Mouse (Mus musculus) liver, postnatal 0 days (tissue): ENCODE data around the gene Rgs6.

ENCODE experiments used
- CTCF ChIP-seq: sonication (generic); IDR thresholded peaks from 2 replicates; pipeline ENCODE4 v1.5.1; 2016; ENCODE audit warnings: antibody characterized with exemption, low read depth
- EP300 ChIP-seq: IDR thresholded peaks from 2 replicates; pipeline ENCODE4 v1.6.1; 2016; ENCODE audit warnings: antibody characterized with exemption, low read depth, mild to moderate bottlenecking

DNA sequence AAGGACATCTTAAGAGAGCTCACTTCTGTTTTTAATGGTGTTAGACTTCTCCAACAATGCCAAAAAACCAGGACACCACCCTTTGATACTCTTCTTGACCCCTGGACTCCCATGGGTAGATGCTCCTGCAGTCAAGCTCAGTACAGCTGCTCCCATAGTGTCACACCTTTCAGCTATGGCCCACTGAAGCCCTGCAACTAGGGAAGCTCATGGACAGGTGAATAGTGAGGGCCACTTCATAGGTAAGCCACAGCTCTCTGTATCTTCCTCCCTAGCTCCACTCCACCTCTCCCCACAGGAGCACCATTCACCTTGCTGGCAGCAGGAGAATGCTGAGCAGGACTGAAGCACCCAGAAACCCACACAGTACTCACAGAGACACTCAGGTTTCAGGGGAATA is 384.6 kb downstream of the Rgs6 start:
- no peak for TF ChIP-seq CTCF
- no peak for TF ChIP-seq EP300
